Mouse (Mus musculus) embryonic fibroblast, embryonic 13.5 days (primary cell): ENCODE data around the gene Fiz1.

Experiments used
- CTCF ChIP-seq: IDR thresholded peaks from 2 replicates; pipeline ENCODE4 v1.5.1; 2011; ENCODE audit warnings: mild to moderate bottlenecking, control low read depth, low read length, moderate library complexity, borderline replicate concordance; ENCODE audit not compliant: insufficient read depth
- POLR2A ChIP-seq: IDR thresholded peaks from 2 replicates; pipeline ENCODE4 v1.6.1; 2011; ENCODE audit warnings: low read depth, mild to moderate bottlenecking, control low read depth, low read length, moderate library complexity

DNA sequence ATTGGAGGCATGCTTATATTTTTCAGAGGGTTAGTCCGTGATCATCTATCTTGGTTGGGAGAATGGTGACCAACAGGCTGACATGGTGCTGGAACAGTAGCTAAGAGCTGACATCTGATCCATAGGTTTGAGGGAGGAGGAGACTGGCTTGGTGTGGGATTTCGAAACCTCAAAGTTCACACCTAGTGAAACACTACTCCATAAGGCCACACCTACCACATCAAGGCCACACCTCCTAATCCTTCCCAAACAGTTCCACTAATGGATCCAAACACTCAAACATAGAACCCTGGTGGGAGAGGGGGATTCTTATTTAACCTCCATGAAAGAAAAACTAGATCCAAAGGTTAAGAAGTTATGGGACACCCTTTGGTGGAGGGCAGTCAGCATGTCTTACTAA, 2.4 kb upstream of the Fiz1 start:
- TF ChIP-seq POLR2A, result no peak
- no peak for TF ChIP-seq CTCF
